Mouse (Mus musculus) midbrain, postnatal 0 days (tissue): ENCODE measurements around the gene Dmbt1. TPM values are rescaled to one million over a fixed set of nuclear protein-coding genes. Genes with fewer than 3 reads are reported as not detected.

Experiments used
- ATAC-seq: fragments of 200-750 bp; cut with Nextera tagmentation; 2 replicates; pipeline ENCODE4 v1.8.0; 2017; ENCODE audit warnings: moderate number of reproducible peaks, mild to moderate bottlenecking, moderate TSS enrichment, moderate library complexity; ENCODE audit not compliant: low FRiP score
- DNase-seq: peaks from one replicate; pipeline ENCODE4 v3.0.0-alpha.2; 2015; ENCODE audit warnings: low spot score
- H3K27ac ChIP-seq: fragments of 300-500 bp; sonication (generic); 2 replicates; pipeline ENCODE4 v1.5.1; 2014; ENCODE audit warnings: low read depth, mild to moderate bottlenecking, low read length, mixed read lengths
- H3K27me3 ChIP-seq: fragments of 300-500 bp; sonication (generic); 2 replicates; pipeline ENCODE4 v1.6.1; 2014; ENCODE audit warnings: low read length, control low read depth, mixed read lengths; ENCODE audit not compliant: insufficient read depth
- H3K36me3 ChIP-seq: fragments of 300-500 bp; sonication (generic); 2 replicates; pipeline ENCODE4 v1.6.1; 2014; ENCODE audit warnings: low read length, control low read depth, mixed read lengths; ENCODE audit not compliant: insufficient read depth
- H3K4me1 ChIP-seq: fragments of 300-500 bp; sonication (generic); 2 replicates; pipeline ENCODE4 v1.6.1; 2014; ENCODE audit warnings: mild to moderate bottlenecking, control low read depth, antibody characterized with exemption, low read length, mixed read lengths; ENCODE audit not compliant: insufficient read depth
- H3K4me2 ChIP-seq: fragments of 300-500 bp; sonication (generic); 2 replicates; pipeline ENCODE4 v1.6.1; 2014; ENCODE audit warnings: low read depth, mild to moderate bottlenecking, low read length, mixed read lengths; ENCODE audit not compliant: poor library complexity, severe bottlenecking
- H3K4me3 ChIP-seq: fragments of 300-500 bp; sonication (generic); 2 replicates; pipeline ENCODE4 v1.5.1; 2014; ENCODE audit warnings: low read depth, mild to moderate bottlenecking, low read length, moderate library complexity
- H3K9ac ChIP-seq: fragments of 300-500 bp; sonication (generic); replicated peaks from 2 replicates; pipeline ENCODE4 v1.6.1; 2014; ENCODE audit warnings: mild to moderate bottlenecking, low read length, moderate library complexity, mixed read lengths; ENCODE audit not compliant: poor library complexity, severe bottlenecking
- H3K9me3 ChIP-seq: fragments of 300-500 bp; sonication (generic); 2 replicates; pipeline ENCODE4 v1.6.1; 2016; ENCODE audit warnings: low read length, control low read depth
- CTCF ChIP-seq: IDR thresholded peaks from 2 replicates; pipeline ENCODE4 v1.5.1; 2016; ENCODE audit warnings: antibody characterized with exemption, mild to moderate bottlenecking
- WGBS: fragments of 180-500 bp; shearing (Covaris S2); extraction: QIAGEN DNeasy Blood & Tissue Kit; methylation state at CpG from one replicate; pipeline ENCODE4 v1.1.7; 2014; 5-methylcytosine and 5-hydroxymethylcytosine counted together
- polyA plus RNA-seq: library from polyadenylated mRNA; unstranded; fragments of >200 nt; fragmentation: Nextera tagmentation; extraction: Ambion mirVana; gene quantifications from 2 replicates; pipeline ENCODE4 v1.2.1, GENCODE M21; 2015
- total RNA-seq: library from RNA; depleted of rRNA; stranded (reverse); fragments of >200 nt; gene quantifications from 2 replicates; pipeline ENCODE4 v1.2.3, GENCODE M21; 2014

The Dmbt1 gene
- total and polyA plus RNA-seq, 2 experiments from 2014 or later: 0.05 to 0.14 TPM

DNA sequence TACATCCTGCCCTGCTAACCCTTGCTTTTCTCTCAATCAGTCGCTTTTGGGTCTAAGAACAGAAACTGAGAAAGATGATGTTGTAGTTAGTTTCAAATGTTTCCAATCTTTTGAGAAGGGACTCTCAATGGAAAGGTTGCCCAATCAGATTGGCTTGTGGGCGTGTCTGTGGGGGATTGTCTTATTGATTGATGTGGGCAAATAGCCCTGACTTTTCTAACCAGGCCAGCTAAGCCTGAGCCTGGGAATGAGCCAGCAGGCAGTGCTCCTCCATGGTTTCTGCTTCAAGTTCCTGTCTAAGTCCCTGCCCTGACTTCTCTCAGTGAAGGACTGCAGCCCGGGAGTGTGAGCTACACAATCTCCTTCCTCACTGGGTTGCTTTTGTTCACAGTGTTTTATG is 42.5 kb upstream of the Dmbt1 start:
- Histone ChIP-seq H3K36me3 (no peaks in the 10 kb centered on the region), H3K4me2 (no peak overlapping the region), H3K4me3 (no peak overlapping the region), H3K9me3 (no peaks in the 10 kb centered on the region), H3K27ac (no peak overlapping the region), H3K27me3 (no peaks in the 10 kb centered on the region), H3K9ac (no peak overlapping the region), H3K4me1 (no peaks in the 10 kb centered on the region)
- no peak for DNase-seq
- ATAC-seq: no peak
- TF ChIP-seq CTCF: no peak
- 48% methylated on average over 3 of the region's 3 CpGs for WGBS

DNA sequence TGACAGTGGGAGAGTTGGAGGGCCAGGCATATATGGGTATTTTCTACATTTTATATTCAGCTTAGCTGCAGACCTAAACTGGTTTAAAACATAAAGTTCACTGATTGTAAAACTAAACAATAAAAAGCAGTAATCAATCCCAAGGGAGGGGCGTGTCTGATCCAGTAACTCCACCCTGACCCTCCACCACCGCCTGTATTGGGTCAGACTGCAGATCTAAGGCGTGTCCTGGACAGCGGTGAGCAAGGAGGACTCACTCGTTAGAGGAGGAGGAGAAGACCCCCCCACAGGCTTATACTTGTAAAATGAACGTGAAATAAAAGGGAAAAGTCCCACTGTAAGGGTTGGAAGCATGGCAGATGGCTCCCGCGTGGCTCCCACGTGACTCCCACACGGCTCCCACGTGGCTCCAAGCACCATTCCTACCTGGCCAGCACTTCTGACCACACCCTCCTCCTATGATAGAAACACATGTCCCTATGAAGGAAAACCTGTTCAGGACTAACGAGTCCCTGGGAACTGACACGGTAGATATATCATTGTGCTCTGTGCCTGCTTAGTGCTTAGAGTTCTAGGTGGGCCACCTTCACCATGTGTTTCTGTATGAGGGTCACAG is 40.6 kb upstream of the Dmbt1 start:
- DNase-seq: no peak
- Histone ChIP-seq H3K4me3 (no peak overlapping the region), H3K4me2 (no peak overlapping the region), H3K9ac (no peak overlapping the region), H3K4me1 (no peaks in the 10 kb centered on the region), H3K27ac (no peak overlapping the region), H3K36me3 (no peaks in the 10 kb centered on the region), H3K27me3 (no peaks in the 10 kb centered on the region), H3K9me3 (no peaks in the 10 kb centered on the region; the same call in 1 of the 2 replicates)
- ATAC-seq: no peak
- no peak for TF ChIP-seq CTCF
- 88% methylated on average over 13 of the region's 13 CpGs for WGBS

DNA sequence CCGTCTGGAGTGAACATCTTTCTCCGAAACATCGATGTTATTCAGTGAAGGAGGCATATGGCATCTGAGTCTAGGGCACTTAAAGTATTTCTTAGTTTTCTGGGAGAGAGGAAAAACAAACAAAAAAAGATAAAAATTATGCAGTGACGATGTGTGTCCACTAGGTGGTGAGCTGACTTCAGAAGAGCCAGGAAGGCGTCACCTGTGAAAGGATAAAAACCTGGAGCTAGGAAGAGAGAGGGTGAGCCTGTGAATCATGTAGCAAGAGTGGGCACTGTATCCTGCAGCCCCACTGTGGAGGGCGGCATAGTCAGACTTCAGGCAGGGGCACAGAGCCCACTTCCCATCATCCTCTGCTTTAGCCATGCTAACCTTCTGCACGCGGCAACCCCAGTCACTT is 37.9 kb upstream of the Dmbt1 start:
- ATAC-seq (no peak), DNase-seq (peak; percentile 53)
- Histone ChIP-seq H3K27me3 (no peaks in the 10 kb centered on the region), H3K36me3 (no peaks in the 10 kb centered on the region), H3K9me3 (no peaks in the 10 kb centered on the region; the same call in 1 of the 2 replicates), H3K4me1 (no peaks in the 10 kb centered on the region), H3K4me2 (no peak overlapping the region), H3K4me3 (no peak overlapping the region), H3K9ac (no peak overlapping the region), H3K27ac (no peak overlapping the region)
- WGBS: 52% methylated on average over 8 of the region's 8 CpGs
- peak; percentile 82 for TF ChIP-seq CTCF

DNA sequence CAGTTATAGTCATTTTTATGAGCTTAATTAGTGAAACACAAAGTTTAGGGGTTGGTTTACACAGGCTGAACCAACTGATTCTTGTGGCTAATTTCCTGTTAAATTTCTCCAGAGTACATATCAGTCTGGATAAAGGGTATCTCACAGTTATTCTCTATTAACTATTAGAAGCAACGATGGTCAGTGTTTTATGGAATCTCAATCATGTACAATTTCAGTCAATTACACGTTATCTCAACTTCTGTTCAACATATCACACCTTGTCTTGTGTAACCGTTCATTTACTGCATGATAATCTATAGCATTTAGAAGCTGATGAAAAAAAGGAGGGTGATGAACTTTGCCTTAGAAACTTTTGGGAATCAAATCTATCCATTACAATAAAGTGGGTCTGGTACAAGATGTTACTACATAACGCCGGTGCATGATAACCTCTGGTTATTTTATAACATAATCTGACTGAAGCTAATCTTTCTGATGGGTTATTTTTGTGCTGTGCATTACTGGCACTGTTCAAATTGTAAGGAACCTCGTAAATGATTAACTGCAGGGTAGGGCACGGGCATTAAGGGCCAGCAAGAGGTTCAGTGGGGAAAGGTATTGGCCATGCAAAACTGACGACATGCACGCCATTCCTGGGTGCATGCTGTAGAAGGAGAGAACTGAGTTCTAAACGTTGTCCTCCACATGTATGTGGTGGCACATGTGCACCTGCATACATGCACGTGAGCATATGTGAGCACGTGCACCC is 29.7 kb upstream of the Dmbt1 start:
- no peak for DNase-seq
- Histone ChIP-seq H3K4me1 (no peaks in the 10 kb centered on the region), H3K9ac (no peak overlapping the region), H3K4me3 (no peak overlapping the region), H3K27me3 (no peaks in the 10 kb centered on the region), H3K27ac (no peak overlapping the region), H3K36me3 (no peaks in the 10 kb centered on the region), H3K4me2 (no peak overlapping the region), H3K9me3 (peaks cover 4% of the 10 kb centered on the region; the same call in 1 of the 2 replicates)
- ATAC-seq: no peak
- WGBS: 88% methylated on average over 12 of the region's 12 CpGs
- TF ChIP-seq CTCF: no peak

DNA sequence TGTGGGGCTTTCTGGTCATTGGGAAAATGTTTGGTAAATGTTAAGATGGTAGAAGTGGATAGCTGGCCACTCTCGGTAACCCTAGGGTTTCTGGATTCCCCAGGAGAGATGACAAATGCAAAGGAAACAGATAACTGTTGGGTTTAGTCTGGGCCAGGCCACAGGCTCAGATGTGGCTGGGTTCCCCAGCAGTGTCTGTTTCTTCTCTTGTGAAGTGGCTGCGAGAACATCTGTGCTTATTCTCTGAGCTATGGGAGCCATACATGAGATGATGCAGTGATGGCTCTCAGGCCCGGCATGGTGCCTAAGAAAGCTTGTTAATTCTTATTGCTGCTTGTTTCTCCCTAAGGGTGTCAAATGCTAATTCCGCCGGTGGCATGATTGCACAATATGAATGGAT is 27.8 kb upstream of the Dmbt1 start:
- Histone ChIP-seq H3K4me2 (no peak overlapping the region), H3K9me3 (peaks cover 10% of the 10 kb centered on the region; the same call in 1 of the 2 replicates), H3K27me3 (no peaks in the 10 kb centered on the region), H3K27ac (no peak overlapping the region), H3K4me1 (no peaks in the 10 kb centered on the region), H3K4me3 (no peak overlapping the region), H3K9ac (no peak overlapping the region), H3K36me3 (no peaks in the 10 kb centered on the region)
- no peak for ATAC-seq
- 92% methylated on average over 5 of the region's 5 CpGs for WGBS
- no peak for DNase-seq
- no peak for TF ChIP-seq CTCF

DNA sequence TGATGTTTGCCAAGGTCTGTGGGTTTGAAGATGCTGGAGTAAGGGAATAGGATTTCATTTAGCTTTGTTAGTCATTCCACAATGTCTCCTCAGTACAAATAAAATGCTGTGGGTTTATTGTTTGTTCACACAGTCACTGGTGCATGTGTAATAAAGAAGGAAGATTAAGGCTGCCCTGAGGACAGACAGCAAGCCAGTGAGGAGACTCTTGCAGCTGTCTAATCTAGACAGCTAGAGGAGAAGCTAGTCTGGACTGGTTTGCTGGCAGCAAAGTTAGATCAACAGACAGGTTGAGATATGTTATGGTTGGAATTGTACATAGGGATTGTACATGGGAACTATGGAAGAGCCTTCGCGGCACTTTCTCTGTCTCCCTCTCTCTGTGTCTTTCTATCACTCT is 24.6 kb upstream of the Dmbt1 start:
- H3K4me2 ChIP-seq: no peak overlapping the region
- H3K9me3 ChIP-seq: peaks cover 10% of the 10 kb centered on the region; the same call in 1 of the 2 replicates
- 100% methylated on average over 2 of the region's 2 CpGs for WGBS
- no peak for ATAC-seq
- H3K36me3 ChIP-seq: no peaks in the 10 kb centered on the region
- no peak overlapping the region for H3K27ac ChIP-seq
- H3K27me3 ChIP-seq: no peaks in the 10 kb centered on the region
- no peak for DNase-seq
- no peak overlapping the region for H3K4me3 ChIP-seq
- H3K4me1 ChIP-seq: no peaks in the 10 kb centered on the region
- no peak overlapping the region for H3K9ac ChIP-seq
- no peak for TF ChIP-seq CTCF
